Mouse (Mus musculus): ENCODE measurements around the gene Ap3s2. TPM values are rescaled to one million over a fixed set of nuclear protein-coding genes. Genes with fewer than 3 reads are reported as not detected.

The Ap3s2 gene
- total RNA-seq (2014; rRNA removed) (33.5 and 35.7 TPM in 2 replicates), polyA plus RNA-seq (2015; fragmentation: Nextera tagmentation; extraction: Ambion mirVana) (27.5 and 32.0 TPM in 2 replicates)

DNA sequence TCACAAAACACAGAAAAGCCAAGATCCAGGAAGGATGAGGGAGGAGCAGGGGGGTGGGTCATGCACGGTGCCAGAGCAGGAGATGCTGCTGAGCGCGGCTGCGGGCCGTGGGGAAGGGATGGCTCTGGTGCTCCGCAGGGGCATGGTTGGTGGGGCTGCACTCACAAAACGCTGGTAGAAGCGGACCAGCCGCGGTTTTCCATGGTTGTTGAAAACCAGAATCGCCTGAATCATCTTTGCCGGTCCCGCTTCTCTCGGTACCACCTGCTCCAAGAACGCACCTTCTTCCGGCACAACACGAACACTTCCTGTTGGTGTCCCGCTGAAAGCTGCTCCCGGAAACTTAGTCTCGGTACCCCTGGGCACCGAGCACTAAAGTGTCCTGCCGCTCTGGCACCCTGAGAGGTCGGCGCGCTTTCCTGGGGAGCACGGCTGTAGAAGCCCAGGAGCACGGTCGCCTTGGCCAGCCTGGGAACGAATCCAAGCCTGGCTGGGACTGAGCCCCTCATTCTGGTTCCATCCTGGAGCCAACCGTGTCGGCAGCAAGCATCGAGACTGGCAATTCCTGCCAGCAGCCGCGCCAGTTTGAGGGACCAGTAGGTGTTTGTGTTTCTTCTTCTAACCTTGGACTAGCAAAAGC is at the start of gene Ap3s2:
Gene Ap3s2, minus strand, starts transcription at position 306 of the 640 bp plus-strand sequence.
- Histone ChIP-seq H3K27ac (peak within 1 kb of the TSS; percentile 78), H3K9ac (replicated peaks; ENCODE audit: low read length) (peak within 1 kb of the TSS; percentile 74), H3K27me3 (ENCODE audit: insufficient read depth, low read length) (no peaks in the 10 kb centered on the region), H3K4me2 (ENCODE audit: low read depth, low read length) (peak within 1 kb of the TSS; percentile 64), H3K4me1 (ENCODE audit: insufficient read depth, low read length) (0 out of 2 replicates have a peak, but pooled peaks cover 7% of the 10 kb centered on the region), H3K9me3 (ENCODE audit: low read length) (no peaks in the 10 kb centered on the region), H3K36me3 (ENCODE audit: insufficient read depth, low read length) (no peaks in the 10 kb centered on the region), H3K4me3 (ENCODE audit: low read length) (peak within 1 kb of the TSS; percentile 70)
- no peak for TF ChIP-seq CTCF (IDR thresholded peaks at IDR 0.05; ENCODE audit: low read depth)
- DNase-seq (ENCODE audit: low spot score) (peak; percentile 95), ATAC-seq (peak; percentile 97)
- WGBS = under 1% methylated on average over 34 of the region's 34 CpGs

GRCm38 (mm10) chr7:79968326-79968725 is 47.9 kb upstream of the Ap3s2 start:
- no peaks in the 10 kb centered on the region for H3K9me3 ChIP-seq (ENCODE audit: low read length)
- H3K27ac ChIP-seq = no peak overlapping the region
- no peaks in the 10 kb centered on the region for H3K4me1 ChIP-seq (ENCODE audit: insufficient read depth, low read length)
- ATAC-seq (no peak), DNase-seq (ENCODE audit: low spot score) (no peak)
- H3K27me3 ChIP-seq (ENCODE audit: insufficient read depth, low read length) = no peaks in the 10 kb centered on the region
- WGBS = 88% methylated on average over 6 of the region's 6 CpGs
- no peak overlapping the region for H3K4me2 ChIP-seq (ENCODE audit: low read depth, low read length)
- H3K4me3 ChIP-seq (ENCODE audit: low read length) = no peak overlapping the region
- TF ChIP-seq CTCF (IDR thresholded peaks at IDR 0.05; ENCODE audit: low read depth) = no peak
- no peaks in the 10 kb centered on the region for H3K36me3 ChIP-seq (ENCODE audit: insufficient read depth, low read length)
- H3K9ac ChIP-seq (replicated peaks; ENCODE audit: low read length) = no peak overlapping the region

GRCm38 (mm10) chr7:79961600-79961999 is 41.2 kb upstream of the Ap3s2 start:
- no peak overlapping the region for H3K4me2 ChIP-seq (ENCODE audit: low read depth, low read length)
- DNase-seq (ENCODE audit: low spot score) = no peak
- no peak for ATAC-seq
- H3K36me3 ChIP-seq (ENCODE audit: insufficient read depth, low read length) = no peaks in the 10 kb centered on the region
- H3K4me3 ChIP-seq (ENCODE audit: low read length) = no peak overlapping the region
- TF ChIP-seq CTCF (IDR thresholded peaks at IDR 0.05; ENCODE audit: low read depth) = no peak
- no peaks in the 10 kb centered on the region for H3K4me1 ChIP-seq (ENCODE audit: insufficient read depth, low read length)
- no peak overlapping the region for H3K27ac ChIP-seq
- no peaks in the 10 kb centered on the region for H3K9me3 ChIP-seq (ENCODE audit: low read length)
- H3K27me3 ChIP-seq (ENCODE audit: insufficient read depth, low read length) = no peaks in the 10 kb centered on the region
- WGBS = 45% methylated on average over 1 of the region's 1 CpGs
- no peak overlapping the region for H3K9ac ChIP-seq (replicated peaks; ENCODE audit: low read length)

- ATAC-seq (no peak), DNase-seq (ENCODE audit: low spot score) (no peak)
- H3K9ac ChIP-seq (replicated peaks; ENCODE audit: low read length) = no peak overlapping the region
- no peaks in the 10 kb centered on the region for H3K4me1 ChIP-seq (ENCODE audit: insufficient read depth, low read length)
- no peaks in the 10 kb centered on the region for H3K27me3 ChIP-seq (ENCODE audit: insufficient read depth, low read length)
- H3K9me3 ChIP-seq (ENCODE audit: low read length) = no peaks in the 10 kb centered on the region
- WGBS = 89% methylated on average over 1 of the region's 1 CpGs
- H3K36me3 ChIP-seq (ENCODE audit: insufficient read depth, low read length) = no peaks in the 10 kb centered on the region
- TF ChIP-seq CTCF (IDR thresholded peaks at IDR 0.05; ENCODE audit: low read depth) = no peak
- H3K27ac ChIP-seq = no peak overlapping the region
- no peak overlapping the region for H3K4me3 ChIP-seq (ENCODE audit: low read length)
- H3K4me2 ChIP-seq (ENCODE audit: low read depth, low read length) = no peak overlapping the region
Observed at GRCm38 (mm10) chr7:79956131-79956530, 35.7 kb upstream of the Ap3s2 start.

DNA sequence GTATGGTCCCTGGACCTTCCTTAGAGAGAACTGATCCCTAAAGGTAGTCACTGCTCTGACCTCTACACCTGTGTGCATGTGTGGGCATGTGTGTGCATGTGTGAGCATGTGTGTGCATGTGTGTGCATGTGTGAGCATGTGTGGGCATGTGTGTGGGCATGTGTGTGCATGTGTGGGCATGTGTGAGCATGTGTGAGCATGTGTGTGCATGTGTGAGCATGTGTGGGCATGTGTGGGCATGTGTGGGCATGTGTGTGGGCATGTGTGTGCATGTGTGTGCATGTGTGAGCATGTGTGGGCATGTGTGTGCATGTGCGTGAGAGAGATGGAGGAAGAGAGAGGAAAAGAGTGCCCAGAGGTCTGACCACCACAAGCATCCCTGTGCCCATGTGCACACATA is 34.4 kb upstream of the Ap3s2 start:
- no peaks in the 10 kb centered on the region for H3K9me3 ChIP-seq (ENCODE audit: low read length)
- no peaks in the 10 kb centered on the region for H3K27me3 ChIP-seq (ENCODE audit: insufficient read depth, low read length)
- TF ChIP-seq CTCF (IDR thresholded peaks at IDR 0.05; ENCODE audit: low read depth) = no peak
- H3K27ac ChIP-seq = no peak overlapping the region
- no peak for DNase-seq (ENCODE audit: low spot score)
- ATAC-seq = no peak
- WGBS = 96% methylated on average over 1 of the region's 1 CpGs
- H3K4me1 ChIP-seq (ENCODE audit: insufficient read depth, low read length) = no peaks in the 10 kb centered on the region
- no peak overlapping the region for H3K4me2 ChIP-seq (ENCODE audit: low read depth, low read length)
- no peak overlapping the region for H3K9ac ChIP-seq (replicated peaks; ENCODE audit: low read length)
- no peak overlapping the region for H3K4me3 ChIP-seq (ENCODE audit: low read length)
- H3K36me3 ChIP-seq (ENCODE audit: insufficient read depth, low read length) = no peaks in the 10 kb centered on the region

DNA sequence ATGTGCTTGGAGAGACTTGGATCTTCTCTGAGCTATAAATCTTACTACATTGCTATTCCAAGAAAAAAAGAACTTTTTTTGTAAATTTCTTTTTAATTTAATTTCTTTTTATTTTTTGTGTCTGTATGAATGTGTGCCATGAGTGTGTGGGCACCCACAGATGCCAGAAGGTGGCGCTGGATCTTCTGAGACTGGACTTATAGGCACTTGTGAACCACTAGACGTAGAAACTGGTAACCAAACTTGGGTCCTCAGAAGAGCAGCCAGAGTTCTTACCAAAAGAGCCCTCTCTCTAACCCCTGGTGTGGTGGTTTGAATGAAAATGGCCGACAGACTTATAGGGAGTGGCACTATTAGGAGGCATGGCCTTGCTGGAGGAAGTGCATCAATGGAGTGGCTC is 30.6 kb upstream of the Ap3s2 start:
- Histone ChIP-seq H3K27ac (no peak overlapping the region), H3K4me3 (ENCODE audit: low read length) (no peak overlapping the region), H3K4me2 (ENCODE audit: low read depth, low read length) (no peak overlapping the region), H3K9me3 (ENCODE audit: low read length) (no peaks in the 10 kb centered on the region), H3K27me3 (ENCODE audit: insufficient read depth, low read length) (no peaks in the 10 kb centered on the region), H3K36me3 (ENCODE audit: insufficient read depth, low read length) (no peaks in the 10 kb centered on the region), H3K9ac (replicated peaks; ENCODE audit: low read length) (no peak overlapping the region), H3K4me1 (ENCODE audit: insufficient read depth, low read length) (no peaks in the 10 kb centered on the region)
- no peak for TF ChIP-seq CTCF (IDR thresholded peaks at IDR 0.05; ENCODE audit: low read depth)
- DNase-seq (ENCODE audit: low spot score) = no peak
- ATAC-seq = no peak
- 77% methylated on average over 3 of the region's 3 CpGs for WGBS

GRCm38 (mm10) chr7:79950236-79950635 is 29.8 kb upstream of the Ap3s2 start:
- H3K4me3 ChIP-seq (ENCODE audit: low read length) = no peak overlapping the region
- DNase-seq (ENCODE audit: low spot score) = no peak
- 80% methylated on average over 6 of the region's 6 CpGs for WGBS
- no peaks in the 10 kb centered on the region for H3K4me1 ChIP-seq (ENCODE audit: insufficient read depth, low read length)
- no peak overlapping the region for H3K4me2 ChIP-seq (ENCODE audit: low read depth, low read length)
- no peak for TF ChIP-seq CTCF (IDR thresholded peaks at IDR 0.05; ENCODE audit: low read depth)
- ATAC-seq = no peak
- H3K9ac ChIP-seq (replicated peaks; ENCODE audit: low read length) = no peak overlapping the region
- H3K36me3 ChIP-seq (ENCODE audit: insufficient read depth, low read length) = no peaks in the 10 kb centered on the region
- H3K27ac ChIP-seq = no peak overlapping the region
- H3K9me3 ChIP-seq (ENCODE audit: low read length) = no peaks in the 10 kb centered on the region
- no peaks in the 10 kb centered on the region for H3K27me3 ChIP-seq (ENCODE audit: insufficient read depth, low read length)
